Mouse (Mus musculus) kidney, postnatal 4 days (tissue): ENCODE measurements around the gene Crlf2.
A peak's percentile ranks its signal among the peaks of the same experiment; 100 is the strongest.

ENCODE experiments used
- DNase-seq, 2 experiments: peaks; one replicate each; pipeline ENCODE4 v3.0.0; 2021; ENCODE audit warnings: mixed read lengths in 2 of 2

The Crlf2 gene

DNA sequence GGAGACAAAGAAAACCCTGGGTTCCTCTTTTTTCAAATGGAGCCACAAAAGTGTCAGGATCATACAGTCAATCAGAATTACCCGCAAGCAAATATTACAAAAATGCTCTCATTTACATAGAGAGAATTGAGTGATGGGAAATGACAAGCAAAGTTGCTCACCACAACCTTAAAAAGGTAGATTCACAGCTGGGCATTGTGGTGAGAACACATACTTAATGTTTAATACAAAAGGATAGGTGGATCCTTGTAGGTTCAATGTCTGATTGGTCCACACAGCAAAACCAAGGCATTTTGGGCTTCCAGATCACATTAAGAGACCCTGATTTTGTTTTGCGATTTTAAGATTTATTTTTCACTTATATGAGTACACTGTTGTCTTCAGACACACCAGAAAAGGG, 11.7 kb downstream of the Crlf2 start:
- DNase-seq = no peak

DNA sequence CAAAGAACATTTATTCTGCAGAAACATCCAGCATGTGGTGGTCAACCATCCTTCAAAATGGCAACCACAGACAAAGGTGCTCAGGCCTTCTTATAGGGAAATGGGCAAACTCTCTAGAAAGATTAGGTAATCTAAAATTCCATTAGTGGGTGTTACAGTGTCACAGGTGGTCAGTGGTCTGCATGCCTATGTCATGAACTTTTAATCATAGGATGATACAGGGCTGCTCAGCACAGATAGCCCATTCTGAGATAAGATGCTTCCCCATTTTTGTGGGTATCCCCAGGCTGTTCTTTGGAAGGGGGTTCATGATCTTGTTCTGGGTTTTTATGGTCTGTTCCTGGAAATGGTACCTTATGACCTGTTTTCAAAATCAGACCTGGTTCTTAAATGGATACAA, 49.1 kb downstream of the Crlf2 start:
- no peak for DNase-seq

DNA sequence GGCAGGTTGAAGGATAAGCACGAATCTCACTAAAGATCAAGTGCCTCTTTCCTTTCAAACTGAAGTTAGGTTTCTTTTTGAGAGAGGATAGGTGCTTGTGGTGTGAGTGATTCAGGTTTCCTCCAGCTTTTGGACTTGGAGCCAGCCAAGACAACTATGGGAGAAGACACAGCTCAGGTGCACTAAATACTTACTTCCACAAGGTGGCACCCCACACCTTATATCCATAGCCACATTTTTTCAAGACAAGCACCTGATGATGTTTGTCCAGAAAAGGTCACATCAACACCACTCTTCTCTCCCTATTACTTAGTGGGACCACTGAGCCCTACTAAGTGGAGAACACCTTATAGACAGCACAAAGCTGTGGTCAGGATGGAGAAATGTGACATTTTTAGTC, 52.1 kb downstream of the Crlf2 start:
- peak; percentile 12 to 34 for DNase-seq
